Mouse (Mus musculus): Measurements from ENCODE around the gene Cd177.
"Not testable (repeated sequence)": the region's sequence is repeated elsewhere in the genome, so short reads cannot be mapped to it uniquely, and the experiment has no call there.

GRCm38 (mm10) chr7:24697891-24698290 is 62.2 kb downstream of the Cd177 start:
- TF ChIP-seq CTCF (IDR thresholded peaks at IDR 0.05 in 2 of 3, conservative IDR thresholded peaks at IDR 0.05 in 1 of 3; ENCODE audit: control insufficient read depth in 1 of 3, insufficient read depth in 1 of 3, low read depth in 2 of 3, low read length in 3 of 3, poor library complexity in 1 of 3, severe bottlenecking in 1 of 3); MAFK (IDR thresholded peaks at IDR 0.05; ENCODE audit: borderline replicate concordance, low read depth, low read length); ETS1 (IDR thresholded peaks at IDR 0.05; ENCODE audit: low read depth, low read length); CHD2 (IDR thresholded peaks at IDR 0.05; ENCODE audit: low read length); EP300 (IDR thresholded peaks at IDR 0.05; ENCODE audit: low read depth in 1 of 2, low read length in 2 of 2); ELF1 (IDR thresholded peaks at IDR 0.05; ENCODE audit: low read depth, low read length); MAZ (IDR thresholded peaks at IDR 0.05; ENCODE audit: low read depth, low read length); POLR2A (IDR thresholded peaks at IDR 0.05; ENCODE audit: control insufficient read depth in 1 of 2, insufficient read depth in 1 of 2, low read depth in 1 of 2, low read length in 2 of 2, poor library complexity in 1 of 2); HCFC1 (IDR thresholded peaks at IDR 0.05; ENCODE audit: low read depth, low read length): not testable (repeated sequence)
